Mouse (Mus musculus) heart, adult 2 months (tissue): ENCODE results near the gene Rab8b. TPM values are rescaled to one million over a fixed set of nuclear protein-coding genes. Genes with fewer than 3 reads are reported as not detected.

Source experiments
- DNase-seq, 2 experiments: peaks; one replicate each; pipeline ENCODE4 v3.0.0; 2021
- H3K27ac ChIP-seq: fragments of 200-600 bp; 2 replicates; pipeline ENCODE4 v1.8.1; 2022
- H3K27me3 ChIP-seq: fragments of 200-500 bp; 2 replicates; pipeline ENCODE4 v1.6.1; 2012; ENCODE audit warnings: mild to moderate bottlenecking, low read length, inconsistent platforms, mixed read lengths; ENCODE audit not compliant: control insufficient read depth, insufficient read depth
- H3K36me3 ChIP-seq: fragments of 200-500 bp; 2 replicates; pipeline ENCODE4 v1.6.1; 2012; ENCODE audit warnings: low read length, inconsistent platforms; ENCODE audit not compliant: control insufficient read depth, insufficient read depth
- H3K4me1 ChIP-seq: fragments of 200-500 bp; 2 replicates; pipeline ENCODE4 v1.6.1; 2011; ENCODE audit warnings: low read length; ENCODE audit not compliant: control insufficient read depth, insufficient read depth
- H3K4me3 ChIP-seq: fragments of 200-600 bp; 2 replicates; pipeline ENCODE4 v1.8.1; 2022
- H3K79me2 ChIP-seq: fragments of 200-500 bp; replicated peaks from 2 replicates; pipeline ENCODE4 v1.6.1; 2012; ENCODE audit warnings: mild to moderate bottlenecking, inconsistent platforms, low read length, moderate library complexity, mixed read lengths; ENCODE audit not compliant: control insufficient read depth, insufficient read depth
- H3K9ac ChIP-seq: fragments of 200-500 bp; 2 replicates; pipeline ENCODE4 v1.6.1; 2012; ENCODE audit warnings: low read depth, mild to moderate bottlenecking, control low read depth, inconsistent platforms, low read length, mixed read lengths
- CTCF ChIP-seq: fragments of 200-600 bp; IDR thresholded peaks from 2 replicates; pipeline ENCODE4 v1.8.1; 2022; ENCODE audit warnings: antibody characterized with exemption, mild to moderate bottlenecking, moderate library complexity
- EP300 ChIP-seq: fragments of 200-500 bp; IDR thresholded peaks from 2 replicates; pipeline ENCODE4 v1.6.1; 2011; ENCODE audit warnings: low read depth, low read length, control low read depth; ENCODE audit not compliant: insufficient read depth
- POLR2A ChIP-seq: fragments of 200-500 bp; IDR thresholded peaks from 2 replicates; pipeline ENCODE4 v1.6.1; 2011; ENCODE audit warnings: mild to moderate bottlenecking, low read depth, low read length, control low read depth; ENCODE audit not compliant: insufficient read depth
- WGBS: fragments of 180-500 bp; shearing (Covaris S2); methylation state at CpG from one replicate; pipeline ENCODE4 v1.1.7; 2018; 5-methylcytosine and 5-hydroxymethylcytosine counted together
- intact Hi-C: fragments of 180-260 bp; cut with DNase I; formaldehyde crosslinking; loops from one replicate; pipeline ENCODE4 v1.15.1; 2025
- polyA plus RNA-seq: library from polyadenylated mRNA; depleted of rRNA; stranded (reverse); fragments of >200 nt; gene quantifications from 2 replicates; pipeline ENCODE4 v1.2.3, GENCODE M21; 2012
- total RNA-seq, 2 experiments: library from RNA; stranded (reverse); gene quantifications; 2 replicates each; pipeline ENCODE4 v1.2.3; 2021

Rab8b gene
- total and polyA plus RNA-seq, 3 experiments, result 5.5 to 9.8 (median 8.5) TPM

- Histone ChIP-seq H3K27me3 (no peaks in the 10 kb centered on the region), H3K36me3 (peaks cover 2% of the 10 kb centered on the region), H3K27ac (no peak overlapping the region; the same call in 1 of the 2 replicates), H3K9ac (no peak overlapping the region), H3K4me3 (no peak overlapping the region), H3K79me2 (peaks cover 2% of the 10 kb centered on the region), H3K4me1 (peaks cover 5% of the 10 kb centered on the region)
- DNase-seq, result peak in 1 of 2 experiments; percentile 32
- WGBS, result 50% methylated on average over 8 of the region's 8 CpGs
- TF ChIP-seq CTCF (no peak), EP300 (no peak), POLR2A (no peak)
- intact Hi-C loops, result no loop called here
Measured at GRCm38 (mm10) chr9:66882406-66882821, 37.1 kb downstream of the Rab8b start.

DNA sequence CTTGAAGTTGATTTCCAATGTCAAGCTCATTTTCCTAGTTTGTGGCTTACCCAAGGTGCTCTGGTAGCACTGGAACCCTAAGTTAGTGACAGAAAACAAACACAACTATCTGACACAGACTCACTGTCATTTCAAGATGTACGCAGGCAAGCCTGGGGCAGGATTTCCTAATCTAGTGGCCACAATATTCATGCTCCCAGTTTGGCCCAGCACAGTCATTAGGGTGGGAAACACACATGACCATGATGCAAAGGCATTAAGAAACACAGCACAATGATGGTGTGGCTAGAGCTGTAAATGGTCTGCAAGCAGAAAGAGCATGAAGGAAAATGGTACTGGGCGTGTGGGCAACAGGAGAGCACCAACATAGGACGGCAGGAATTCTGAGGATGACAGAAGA lies 37.6 kb downstream of the Rab8b start:
- no peak overlapping the region; the same call in 1 of the 2 replicates for H3K27ac ChIP-seq
- intact Hi-C loops, result no loop called here

DNA sequence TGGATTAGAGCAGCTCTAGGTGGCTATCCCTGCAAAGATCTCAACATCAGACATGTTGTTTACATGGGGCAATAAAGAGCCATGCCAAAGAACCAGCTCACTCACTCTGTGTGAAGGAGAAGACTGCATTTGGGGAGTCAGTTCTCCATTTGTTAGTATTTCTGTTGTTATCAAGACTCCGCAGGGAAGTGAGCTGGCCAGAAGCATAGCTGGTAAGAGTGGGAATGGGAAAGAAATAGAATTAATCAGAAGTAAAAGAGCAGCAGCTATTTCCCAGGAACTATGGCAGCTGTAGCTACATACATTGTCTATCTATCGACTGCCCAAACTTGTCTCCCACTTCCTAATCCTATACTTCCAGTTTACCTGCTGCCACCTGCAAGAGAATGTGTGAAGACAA lies 38.7 kb downstream of the Rab8b start:
- intact Hi-C loops, result no loop called here

More for the DNA sequence above, 37.6 kb downstream of the Rab8b start:
- Histone ChIP-seq H3K4me1 (peaks cover 5% of the 10 kb centered on the region), H3K4me3 (no peak overlapping the region), H3K36me3 (peaks cover 2% of the 10 kb centered on the region), H3K9ac (no peak overlapping the region), H3K79me2 (peaks cover 2% of the 10 kb centered on the region), H3K27me3 (no peaks in the 10 kb centered on the region)
- WGBS, result 72% methylated on average over 3 of the region's 3 CpGs
- no peak for DNase-seq
- no peak for TF ChIP-seq EP300
- no peak for TF ChIP-seq POLR2A
- no peak for TF ChIP-seq CTCF

GRCm38 (mm10) chr9:66879486-66879885 lies 40.0 kb downstream of the Rab8b start:
- DNase-seq, result no peak
- H3K79me2 ChIP-seq, result peaks cover 2% of the 10 kb centered on the region
- no peak overlapping the region for H3K9ac ChIP-seq
- peaks cover 2% of the 10 kb centered on the region for H3K36me3 ChIP-seq
- peaks cover 5% of the 10 kb centered on the region for H3K4me1 ChIP-seq
- H3K27me3 ChIP-seq, result no peaks in the 10 kb centered on the region
- H3K4me3 ChIP-seq, result no peak overlapping the region
- TF ChIP-seq EP300 (no peak), POLR2A (no peak), CTCF (no peak)
- intact Hi-C loops, result loop anchor here (5.0 kb wide), 1 partner anchor 38 kb away; the partner anchor contains the start of gene Rab8b
- 80% methylated on average over 6 of the region's 6 CpGs for WGBS
- no peak overlapping the region for H3K27ac ChIP-seq

More for the DNA sequence above, 38.7 kb downstream of the Rab8b start:
- WGBS, result 77% methylated on average over 2 of the region's 2 CpGs
- Histone ChIP-seq H3K9ac (no peak overlapping the region), H3K4me3 (no peak overlapping the region), H3K4me1 (peaks cover 5% of the 10 kb centered on the region), H3K79me2 (peaks cover 2% of the 10 kb centered on the region), H3K36me3 (peaks cover 2% of the 10 kb centered on the region), H3K27ac (no peak overlapping the region; the same call in 1 of the 2 replicates), H3K27me3 (no peaks in the 10 kb centered on the region)
- TF ChIP-seq POLR2A (no peak), EP300 (no peak), CTCF (no peak)
- no peak for DNase-seq

- Histone ChIP-seq H3K4me1 (peaks cover 5% of the 10 kb centered on the region), H3K27ac (no peak overlapping the region), H3K79me2 (peaks cover 2% of the 10 kb centered on the region), H3K36me3 (peaks cover 2% of the 10 kb centered on the region), H3K9ac (no peak overlapping the region), H3K27me3 (no peaks in the 10 kb centered on the region), H3K4me3 (no peak overlapping the region)
- DNase-seq, result no peak
- intact Hi-C loops, result loop anchor here (5.0 kb wide), 1 partner anchor 38 kb away; the partner anchor contains the start of gene Rab8b
- no peak for TF ChIP-seq EP300
- WGBS, result 91% methylated on average over 3 of the region's 3 CpGs
Measured at GRCm38 (mm10) chr9:66878899-66879298, 40.6 kb downstream of the Rab8b start.

DNA sequence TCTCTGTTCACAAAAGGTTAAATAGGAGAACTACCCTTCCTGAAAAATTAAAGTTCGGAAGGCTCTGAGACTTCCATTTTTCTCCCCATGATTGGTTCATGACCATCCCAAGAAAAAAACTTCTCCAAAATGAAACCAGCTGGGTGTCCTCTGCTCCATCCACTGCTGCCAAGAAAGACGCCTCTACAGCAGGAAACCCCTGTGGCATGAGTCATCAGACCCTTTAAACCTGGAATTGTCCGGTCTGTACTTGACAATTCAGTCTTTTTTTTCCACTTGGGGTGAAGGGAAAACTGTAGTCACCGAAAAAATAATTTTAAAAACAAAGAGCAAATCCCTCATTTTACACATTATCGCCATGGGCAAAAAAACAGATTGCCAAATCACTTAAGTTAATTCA lies 42.9 kb downstream of the Rab8b start:
- no peak overlapping the region; the same call in 1 of the 2 replicates for H3K27ac ChIP-seq

More for the DNA sequence above, 42.9 kb downstream of the Rab8b start:
- peak in 1 of 2 experiments; percentile 62 for DNase-seq
- intact Hi-C loops, result loop anchor here (5.0 kb wide), 1 partner anchor 41 kb away; the partner anchor contains the start of gene Rab8b
- H3K79me2 ChIP-seq, result peaks cover 2% of the 10 kb centered on the region
- 27% methylated on average over 5 of the region's 5 CpGs for WGBS
- no peak overlapping the region; the same call in 1 of the 2 replicates for H3K9ac ChIP-seq
- peaks cover 3% of the 10 kb centered on the region for H3K4me1 ChIP-seq
- no peak for TF ChIP-seq EP300
- no peak for TF ChIP-seq POLR2A
- no peak for TF ChIP-seq CTCF
- no peak overlapping the region for H3K4me3 ChIP-seq
- peaks cover 2% of the 10 kb centered on the region for H3K36me3 ChIP-seq
- no peaks in the 10 kb centered on the region for H3K27me3 ChIP-seq
